Mouse (Mus musculus) kidney, postnatal 0 days (tissue): ENCODE measurements at regions not wholly inside any gene's neighbourhood (a gene's known extent, or its start where the extent isn't known, plus 50 kb on each side); places are given as distances from the start of the nearest gene placed in this dataset.

Source experiments
- ATAC-seq: fragments of 200-750 bp; cut with Nextera tagmentation; replicated peaks from 2 replicates; pipeline ENCODE4 v1.8.0; 2017; ENCODE audit warnings: low read depth, moderate number of reproducible peaks, moderate TSS enrichment, moderate library complexity; ENCODE audit not compliant: low FRiP score
- DNase-seq: peaks from one replicate; pipeline ENCODE4 v3.0.0-alpha.2; 2016; ENCODE audit warnings: low spot score
- H3K27ac ChIP-seq: fragments of 300-500 bp; sonication (generic); 2 replicates; pipeline ENCODE4 v1.5.1; 2014; ENCODE audit warnings: mild to moderate bottlenecking
- H3K27me3 ChIP-seq: fragments of 300-500 bp; sonication (generic); 2 replicates; pipeline ENCODE4 v1.6.1; 2014; ENCODE audit warnings: low read length, mixed read lengths; ENCODE audit not compliant: insufficient read depth
- H3K36me3 ChIP-seq: fragments of 300-500 bp; sonication (generic); 2 replicates; pipeline ENCODE4 v1.6.1; 2014; ENCODE audit warnings: low read length, mixed read lengths; ENCODE audit not compliant: insufficient read depth
- H3K4me1 ChIP-seq: fragments of 300-500 bp; sonication (generic); replicated peaks from 2 replicates; pipeline ENCODE4 v1.6.1; 2014; ENCODE audit warnings: antibody characterized with exemption, low read length, mixed read lengths; ENCODE audit not compliant: insufficient read depth
- H3K4me2 ChIP-seq: fragments of 300-500 bp; sonication (generic); 2 replicates; pipeline ENCODE4 v1.6.1; 2014; ENCODE audit warnings: mild to moderate bottlenecking, low read length, moderate library complexity, mixed read lengths
- H3K4me3 ChIP-seq: fragments of 300-500 bp; sonication (generic); replicated peaks from 2 replicates; pipeline ENCODE4 v1.5.1; 2014; ENCODE audit warnings: low read depth, low read length
- H3K9ac ChIP-seq: fragments of 300-500 bp; sonication (generic); 2 replicates; pipeline ENCODE4 v1.6.1; 2014; ENCODE audit warnings: low read depth, low read length
- H3K9me3 ChIP-seq: fragments of 300-500 bp; sonication (generic); replicated peaks from 2 replicates; pipeline ENCODE4 v1.6.1; 2016; ENCODE audit warnings: low read length, inconsistent platforms, mixed read lengths
- CTCF ChIP-seq: IDR thresholded peaks from 2 replicates; pipeline ENCODE4 v1.5.1; 2016; ENCODE audit warnings: antibody characterized with exemption, low read depth, mild to moderate bottlenecking, moderate library complexity
- WGBS: fragments of 180-500 bp; shearing (Covaris S2); extraction: QIAGEN DNeasy Blood & Tissue Kit; methylation state at CpG from one replicate; pipeline ENCODE4 v1.1.7; 2014; 5-methylcytosine and 5-hydroxymethylcytosine counted together

DNA sequence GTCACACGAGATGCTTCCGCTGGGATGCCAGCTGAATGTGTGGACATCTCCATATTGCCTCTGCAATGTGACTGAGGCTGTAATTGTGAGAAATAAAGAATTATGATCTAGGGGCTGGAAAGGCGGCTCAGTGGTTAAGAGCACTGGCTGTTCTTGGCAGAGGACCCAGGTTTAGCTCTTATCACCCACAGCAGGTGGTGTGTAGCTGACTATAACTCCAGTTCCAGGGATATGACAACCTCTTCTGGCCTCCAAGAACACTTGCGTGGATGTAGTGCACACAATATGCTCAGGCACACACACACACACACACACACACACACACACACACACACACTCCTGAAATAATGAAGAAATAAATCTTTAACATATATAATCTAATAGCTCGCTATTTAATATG lies 232.7 kb upstream of the Kcnab2 start:
- H3K27me3 ChIP-seq = no peaks in the 10 kb centered on the region
- ATAC-seq (no peak), DNase-seq (no peak)
- no peak for TF ChIP-seq CTCF
- H3K9me3 ChIP-seq = no peaks in the 10 kb centered on the region
- no peak overlapping the region for H3K9ac ChIP-seq
- WGBS = 82% methylated on average over 5 of the region's 5 CpGs
- no peak overlapping the region for H3K4me3 ChIP-seq
- H3K36me3 ChIP-seq = no peaks in the 10 kb centered on the region
- no peak overlapping the region for H3K27ac ChIP-seq
- H3K4me2 ChIP-seq = no peak overlapping the region
- no peaks in the 10 kb centered on the region for H3K4me1 ChIP-seq

DNA sequence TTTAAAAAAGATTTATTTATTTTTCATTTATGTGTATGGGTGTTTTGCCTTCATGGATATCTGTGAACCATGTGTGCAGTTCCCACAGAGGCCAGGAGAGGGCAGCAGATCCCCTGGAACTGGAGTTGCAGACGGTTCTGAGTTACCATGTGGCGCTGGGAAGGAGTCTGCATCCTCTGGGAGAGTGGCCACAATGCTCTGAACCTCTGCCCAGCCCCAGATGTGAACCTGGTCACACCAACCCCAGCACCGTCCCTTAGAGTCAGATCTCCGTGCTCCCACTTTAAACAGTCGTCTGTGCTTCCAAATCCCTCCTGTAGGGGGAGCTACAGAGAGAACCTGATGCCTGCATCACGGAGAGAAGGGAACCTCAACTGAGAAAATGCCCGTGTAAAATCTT lies 222.5 kb upstream of the Kcnab2 start:
- ATAC-seq (no peak), DNase-seq (no peak)
- H3K4me3 ChIP-seq = no peak overlapping the region
- no peaks in the 10 kb centered on the region for H3K27me3 ChIP-seq
- WGBS = 80% methylated on average over 7 of the region's 7 CpGs
- H3K9me3 ChIP-seq = no peaks in the 10 kb centered on the region
- H3K36me3 ChIP-seq = no peaks in the 10 kb centered on the region
- H3K27ac ChIP-seq = no peak overlapping the region
- H3K4me2 ChIP-seq = no peak overlapping the region
- peak; percentile 55 for TF ChIP-seq CTCF
- no peak overlapping the region for H3K9ac ChIP-seq
- H3K4me1 ChIP-seq = peaks cover 8% of the 10 kb centered on the region; the same call in 1 of the 2 replicates

DNA sequence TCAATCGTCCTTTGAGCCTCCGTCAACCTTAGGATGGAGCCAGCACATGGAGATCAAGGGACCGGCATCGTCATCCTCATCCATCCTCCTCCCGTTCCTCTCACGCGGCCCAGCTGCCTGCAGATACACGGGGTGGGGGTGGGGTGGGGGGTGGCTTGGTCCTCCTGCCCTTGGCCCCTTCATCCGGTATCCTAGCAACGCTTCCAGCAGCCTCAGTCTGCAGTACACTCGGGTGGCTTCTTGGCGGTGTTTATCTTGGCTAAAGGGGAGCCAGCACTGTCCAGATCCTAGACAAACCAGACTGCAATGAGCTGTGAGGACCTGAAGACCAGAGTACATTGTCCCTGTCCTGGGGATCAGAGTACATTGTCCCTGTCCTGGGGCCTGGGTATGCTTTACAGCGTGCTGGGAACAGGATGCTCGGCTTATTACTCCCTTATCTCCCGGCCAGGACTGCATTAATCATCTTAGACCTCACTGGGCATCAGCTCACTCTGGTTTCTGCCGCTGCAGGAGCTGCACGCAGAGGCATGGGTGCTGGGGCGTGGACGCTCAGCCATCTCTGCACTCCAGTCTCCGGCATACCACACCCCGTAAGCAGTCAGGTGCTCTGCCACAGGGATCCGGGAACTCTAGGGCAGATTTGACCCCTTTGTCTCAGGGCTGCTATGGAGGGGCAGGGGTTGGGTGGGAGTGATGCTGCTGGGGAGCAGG lies 219.7 kb upstream of the Kcnab2 start:
- H3K4me1 ChIP-seq = peaks cover 8% of the 10 kb centered on the region; the same call in 1 of the 2 replicates
- no peak overlapping the region for H3K9ac ChIP-seq
- no peaks in the 10 kb centered on the region for H3K27me3 ChIP-seq
- H3K4me3 ChIP-seq = no peak overlapping the region
- peak; percentile 39 for DNase-seq
- H3K27ac ChIP-seq = no peak overlapping the region
- no peaks in the 10 kb centered on the region for H3K9me3 ChIP-seq
- H3K4me2 ChIP-seq = no peak overlapping the region
- no peak for TF ChIP-seq CTCF
- peak; percentile 21; the same call in 1 of the 2 replicates for ATAC-seq
- no peaks in the 10 kb centered on the region for H3K36me3 ChIP-seq
- WGBS = 22% methylated on average over 22 of the region's 22 CpGs

DNA sequence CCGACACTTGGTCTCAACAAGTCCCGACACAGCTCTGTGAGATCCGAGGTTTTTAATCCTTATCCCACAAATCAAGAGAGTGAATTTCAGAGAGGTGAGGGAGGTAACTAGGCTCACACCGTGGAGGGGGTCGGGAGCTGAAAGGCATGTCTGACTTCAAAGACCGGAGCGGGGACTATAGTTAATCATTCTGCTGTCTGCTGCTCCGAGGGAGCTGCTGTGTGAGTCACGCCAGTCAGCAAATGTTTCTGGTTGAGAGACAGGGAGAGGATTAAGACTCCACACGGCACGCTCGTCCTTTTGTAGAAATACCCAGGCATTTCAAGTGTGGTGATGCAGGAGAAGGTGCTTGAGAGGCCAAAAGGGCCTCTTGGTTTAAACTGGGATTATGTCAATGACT lies 214.1 kb upstream of the Kcnab2 start:
- no peak for TF ChIP-seq CTCF
- H3K4me1 ChIP-seq = no peaks in the 10 kb centered on the region
- no peak overlapping the region for H3K27ac ChIP-seq
- no peaks in the 10 kb centered on the region for H3K9me3 ChIP-seq
- WGBS = 21% methylated on average over 12 of the region's 12 CpGs
- DNase-seq (peak; percentile 65), ATAC-seq (peak; percentile 71)
- no peaks in the 10 kb centered on the region for H3K27me3 ChIP-seq
- no peak overlapping the region for H3K4me3 ChIP-seq
- H3K36me3 ChIP-seq = no peaks in the 10 kb centered on the region
- H3K4me2 ChIP-seq = no peak overlapping the region
- no peak overlapping the region for H3K9ac ChIP-seq

DNA sequence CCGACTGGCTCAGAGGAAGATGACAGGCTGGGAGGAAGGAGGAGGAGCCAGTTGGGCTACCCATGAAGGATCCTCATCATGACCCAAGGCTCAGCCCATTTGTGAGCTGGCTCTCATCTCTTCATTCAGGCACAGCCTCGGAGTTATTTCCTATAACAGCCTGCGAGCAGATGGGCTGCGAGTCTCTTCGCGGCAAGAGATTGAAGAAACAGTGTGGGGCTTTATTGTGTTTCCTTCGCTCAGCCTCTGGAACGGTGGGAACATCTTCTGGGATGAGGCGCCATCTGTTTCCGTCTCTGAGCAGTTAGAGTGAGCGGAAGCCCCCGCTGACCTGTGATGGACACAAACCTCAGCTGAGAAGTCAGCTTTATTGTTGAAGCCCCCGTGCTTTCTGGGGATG lies 213.6 kb upstream of the Kcnab2 start:
- Histone ChIP-seq H3K27me3 (no peaks in the 10 kb centered on the region), H3K9me3 (no peaks in the 10 kb centered on the region), H3K9ac (no peak overlapping the region), H3K36me3 (no peaks in the 10 kb centered on the region), H3K4me3 (no peak overlapping the region), H3K27ac (no peak overlapping the region), H3K4me2 (no peak overlapping the region), H3K4me1 (no peaks in the 10 kb centered on the region)
- WGBS = 57% methylated on average over 13 of the region's 13 CpGs
- no peak for ATAC-seq
- DNase-seq = no peak
- TF ChIP-seq CTCF = no peak

DNA sequence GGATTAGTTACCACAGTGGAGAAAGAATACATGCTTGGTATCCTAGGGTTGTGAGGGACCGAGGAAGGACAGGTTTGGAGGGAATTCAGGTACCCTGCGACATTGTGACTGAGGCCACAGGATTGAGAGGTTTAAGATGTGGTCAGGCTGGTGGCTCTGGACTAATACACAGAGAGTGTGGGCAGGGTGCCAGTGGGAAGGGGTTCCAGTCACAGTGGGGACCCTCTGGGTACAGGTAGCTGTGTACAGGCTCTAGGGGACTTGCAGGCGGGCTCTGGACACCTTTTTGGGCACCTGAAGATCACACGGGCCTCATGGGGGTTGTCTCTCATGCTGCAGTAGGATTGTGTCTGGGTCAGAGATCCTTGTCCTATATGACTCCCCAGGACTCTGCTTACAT lies 213.1 kb upstream of the Kcnab2 start:
- no peak for DNase-seq
- no peak for ATAC-seq
- Histone ChIP-seq H3K4me1 (no peaks in the 10 kb centered on the region), H3K9me3 (no peaks in the 10 kb centered on the region), H3K9ac (no peak overlapping the region), H3K4me2 (no peak overlapping the region), H3K27ac (no peak overlapping the region), H3K36me3 (no peaks in the 10 kb centered on the region), H3K27me3 (no peaks in the 10 kb centered on the region), H3K4me3 (no peak overlapping the region)
- TF ChIP-seq CTCF = no peak
- 93% methylated on average over 4 of the region's 4 CpGs for WGBS

DNA sequence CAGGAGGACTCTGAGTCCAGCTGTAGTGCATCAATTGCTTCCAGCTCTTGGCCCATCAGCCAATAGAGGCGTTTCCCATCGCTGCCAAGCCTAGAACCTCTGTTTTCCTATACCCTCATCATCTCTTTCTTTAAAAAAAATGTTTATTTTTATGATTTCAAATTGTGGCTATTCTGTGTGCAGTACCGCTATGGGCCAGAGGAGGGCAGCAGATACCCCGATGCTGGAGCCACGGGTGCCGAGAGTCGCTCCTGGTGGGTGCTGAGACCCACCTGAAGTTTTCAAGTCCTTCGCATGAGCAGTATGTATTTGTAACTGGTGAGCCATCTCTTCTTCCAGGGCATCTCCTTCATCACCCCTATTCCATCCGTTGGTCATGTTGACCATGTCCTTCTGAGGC lies 212.2 kb upstream of the Kcnab2 start:
- no peaks in the 10 kb centered on the region for H3K27me3 ChIP-seq
- H3K27ac ChIP-seq = no peak overlapping the region
- no peaks in the 10 kb centered on the region for H3K36me3 ChIP-seq
- ATAC-seq = no peak
- no peaks in the 10 kb centered on the region for H3K9me3 ChIP-seq
- WGBS = 84% methylated on average over 9 of the region's 9 CpGs
- no peak overlapping the region for H3K4me3 ChIP-seq
- H3K4me2 ChIP-seq = no peak overlapping the region
- no peak for DNase-seq
- no peak overlapping the region for H3K9ac ChIP-seq
- H3K4me1 ChIP-seq = no peaks in the 10 kb centered on the region
- TF ChIP-seq CTCF = peak; percentile 44; the same call in 1 of the 2 replicates
